Mouse (Mus musculus) small intestine, adult 2 months (tissue): ENCODE measurements around the gene Thoc3. TPM values are rescaled to one million over a fixed set of nuclear protein-coding genes. Genes with fewer than 3 reads are reported as not detected.

Experiments
- H3K27ac ChIP-seq: fragments of 200-500 bp; 2 replicates; pipeline ENCODE4 v1.5.1; 2012; ENCODE audit warnings: low read depth, low read length, control low read depth, inconsistent platforms; ENCODE audit not compliant: insufficient read depth
- H3K27me3 ChIP-seq: fragments of 200-500 bp; 2 replicates; pipeline ENCODE4 v1.6.1; 2012; ENCODE audit warnings: mild to moderate bottlenecking, moderate library complexity, low read length, inconsistent platforms; ENCODE audit not compliant: control insufficient read depth, insufficient read depth
- H3K36me3 ChIP-seq: fragments of 200-500 bp; 2 replicates; pipeline ENCODE4 v1.6.1; 2012; ENCODE audit warnings: mild to moderate bottlenecking, low read length, control low read depth, inconsistent platforms; ENCODE audit not compliant: control insufficient read depth, insufficient read depth
- H3K4me1 ChIP-seq: fragments of 200-500 bp; 2 replicates; pipeline ENCODE4 v1.6.1; 2012; ENCODE audit warnings: low read length, inconsistent platforms, mixed read lengths; ENCODE audit not compliant: control insufficient read depth, insufficient read depth, insufficient read length
- H3K4me3 ChIP-seq: fragments of 200-500 bp; 2 replicates; pipeline ENCODE4 v1.5.1; 2012; ENCODE audit warnings: low read depth, mild to moderate bottlenecking, control low read depth, inconsistent platforms, low read length, moderate library complexity
- CTCF ChIP-seq: fragments of 200-500 bp; IDR thresholded peaks from 2 replicates; pipeline ENCODE4 v1.5.1; 2012; ENCODE audit warnings: low read depth, mild to moderate bottlenecking, control low read depth, inconsistent platforms, low read length, moderate library complexity, mixed read lengths; ENCODE audit not compliant: insufficient replicate concordance, insufficient read length; ENCODE audit errors: extremely low read depth
- POLR2A ChIP-seq: fragments of 200-500 bp; IDR thresholded peaks from 2 replicates; pipeline ENCODE4 v1.6.1; 2012; ENCODE audit warnings: low read depth, mild to moderate bottlenecking, control low read depth, inconsistent platforms, low read length, moderate library complexity
- WGBS: fragments of 180-500 bp; shearing (Covaris S2); methylation state at CpG from one replicate; pipeline ENCODE4 v1.1.7; 2018; 5-methylcytosine and 5-hydroxymethylcytosine counted together
- polyA plus RNA-seq: library from polyadenylated mRNA; depleted of rRNA; stranded (reverse); fragments of >200 nt; gene quantifications from 2 replicates; pipeline ENCODE4 v1.2.3, GENCODE M21; 2012

The Thoc3 gene
- polyA plus RNA-seq, 1 experiment, result 29.7 TPM

- Histone ChIP-seq H3K27ac (no peak overlapping the region), H3K27me3 (no peaks in the 10 kb centered on the region), H3K4me1 (peaks cover 6% of the 10 kb centered on the region; the same call in 1 of the 2 replicates), H3K36me3 (no peaks in the 10 kb centered on the region), H3K4me3 (no peak overlapping the region)
- 86% methylated on average over 4 of the region's 4 CpGs for WGBS
- TF ChIP-seq CTCF (no peak), POLR2A (no peak)
Measured at GRCm38 (mm10) chr13:54471967-54472366, 3.3 kb upstream of the Thoc3 start.

GRCm38 (mm10) chr13:54469012-54469354, 334 bp upstream of the Thoc3 start:
- Histone ChIP-seq H3K4me1 (peaks cover 6% of the 10 kb centered on the region; the same call in 1 of the 2 replicates), H3K27ac (no peak overlapping the region), H3K27me3 (no peaks in the 10 kb centered on the region), H3K4me3 (peak overlapping the region; percentile 92), H3K36me3 (peaks cover 17% of the 10 kb centered on the region)
- no peak for TF ChIP-seq CTCF
- TF ChIP-seq POLR2A, result no peak
- 9% methylated on average over 4 of the region's 4 CpGs for WGBS

- H3K27me3 ChIP-seq, result no peaks in the 10 kb centered on the region
- TF ChIP-seq POLR2A, result no peak
- TF ChIP-seq CTCF, result no peak
- 84% methylated on average over 4 of the region's 4 CpGs for WGBS
- no peak overlapping the region for H3K27ac ChIP-seq
- no peaks in the 10 kb centered on the region for H3K4me1 ChIP-seq
- H3K4me3 ChIP-seq, result no peak overlapping the region
- peaks cover 51% of the 10 kb centered on the region for H3K36me3 ChIP-seq
Measured at GRCm38 (mm10) chr13:54459282-54459681, 9.4 kb downstream of the Thoc3 start.

- no peak overlapping the region for H3K4me3 ChIP-seq
- no peak overlapping the region for H3K27ac ChIP-seq
- peaks cover 33% of the 10 kb centered on the region for H3K36me3 ChIP-seq
- H3K4me1 ChIP-seq, result no peaks in the 10 kb centered on the region
- TF ChIP-seq CTCF (peak; percentile 58; the same call in 1 of the 2 replicates), POLR2A (no peak)
- no peaks in the 10 kb centered on the region for H3K27me3 ChIP-seq
- 49% methylated on average over 2 of the region's 2 CpGs for WGBS
Measured at GRCm38 (mm10) chr13:54457062-54457461, 11.6 kb downstream of the Thoc3 start.

GRCm38 (mm10) chr13:54447496-54448224, 21.0 kb downstream of the Thoc3 start:
- no peaks in the 10 kb centered on the region for H3K27me3 ChIP-seq
- H3K27ac ChIP-seq, result no peak overlapping the region
- WGBS, result 21% methylated on average over 15 of the region's 15 CpGs
- H3K4me1 ChIP-seq, result no peaks in the 10 kb centered on the region
- no peaks in the 10 kb centered on the region for H3K36me3 ChIP-seq
- no peak overlapping the region for H3K4me3 ChIP-seq
- TF ChIP-seq POLR2A (no peak), CTCF (no peak)

- 31% methylated on average over 19 of the region's 19 CpGs for WGBS
- TF ChIP-seq POLR2A, result no peak
- TF ChIP-seq CTCF, result peak; percentile 99
- Histone ChIP-seq H3K4me1 (no peaks in the 10 kb centered on the region), H3K27me3 (no peaks in the 10 kb centered on the region), H3K36me3 (no peaks in the 10 kb centered on the region), H3K27ac (no peak overlapping the region), H3K4me3 (no peak overlapping the region)
Measured at GRCm38 (mm10) chr13:54446686-54447495, 21.8 kb downstream of the Thoc3 start.

- Histone ChIP-seq H3K27ac (no peak overlapping the region), H3K4me1 (peaks cover 11% of the 10 kb centered on the region), H3K4me3 (no peak overlapping the region), H3K27me3 (no peaks in the 10 kb centered on the region), H3K36me3 (no peaks in the 10 kb centered on the region)
- TF ChIP-seq CTCF, result no peak
- 86% methylated on average over 3 of the region's 3 CpGs for WGBS
Measured at GRCm38 (mm10) chr13:54443693-54444092, 25.0 kb downstream of the Thoc3 start.
